Mouse (Mus musculus): ENCODE data around the gene Caprin2.

DNA sequence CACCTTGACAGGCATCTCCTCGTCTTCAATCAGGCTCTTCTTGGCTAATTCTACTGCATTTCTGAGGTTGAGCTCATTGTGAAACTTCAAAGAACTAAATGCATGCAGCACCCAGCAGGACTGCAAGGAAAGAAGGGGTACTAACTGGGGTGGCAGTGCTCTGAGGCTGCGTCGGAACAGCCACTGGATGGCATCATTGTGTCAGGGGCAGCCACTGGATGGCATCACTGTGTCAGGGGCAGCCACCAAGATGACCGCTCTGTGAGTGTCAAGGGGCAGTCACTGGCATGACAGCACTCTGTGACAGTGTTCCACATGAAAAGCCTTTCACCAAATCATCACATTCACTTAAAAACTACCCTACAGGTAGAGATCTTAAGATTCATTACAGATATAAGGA lies 96.3 kb downstream of the Caprin2 start:
- TF ChIP-seq CTCF (conservative IDR thresholded peaks at IDR 0.05; ENCODE audit: insufficient read depth, insufficient read length, low read depth, low read length) (peak; percentile 38; the same call in 1 of the 2 replicates), POLR2A (IDR thresholded peaks at IDR 0.05; ENCODE audit: low read depth, low read length) (no peak)
